Mouse (Mus musculus): ENCODE measurements at regions not wholly inside any gene's neighbourhood (a gene's known extent, or its start where the extent isn't known, plus 50 kb on each side); places are given as distances from the start of the nearest gene placed in this dataset.

GRCm38 (mm10) chr16:15086556-15086955, 180.2 kb downstream of the Efcab1 start:
- TF ChIP-seq POLR2A (IDR thresholded peaks at IDR 0.05; ENCODE audit: insufficient read length, low read depth) (no peak), MAX (IDR thresholded peaks at IDR 0.05; ENCODE audit: low read depth) (no peak), E2F4 (IDR thresholded peaks at IDR 0.05; ENCODE audit: insufficient read depth) (no peak), USF1 (IDR thresholded peaks at IDR 0.05; ENCODE audit: low read depth) (no peak), TCF3 (IDR thresholded peaks at IDR 0.05; ENCODE audit: insufficient read length, low read depth) (no peak), POLR2AphosphoS2 (IDR thresholded peaks at IDR 0.05; ENCODE audit: insufficient read length, low read depth) (no peak), MYOG (IDR thresholded peaks at IDR 0.05; ENCODE audit: control insufficient read depth in 1 of 3, insufficient read depth in 1 of 3, insufficient read length in 2 of 3, low read depth in 2 of 3) (no peak), TCF12 (IDR thresholded peaks at IDR 0.05; ENCODE audit: insufficient read depth, poor library complexity, severe bottlenecking) (no peak), REST (IDR thresholded peaks at IDR 0.05; ENCODE audit: insufficient read depth, insufficient read length) (no peak), CEBPB (IDR thresholded peaks at IDR 0.05; ENCODE audit: insufficient read depth, poor library complexity, severe bottlenecking) (no peak), MYOD1 (IDR thresholded peaks at IDR 0.05; ENCODE audit: control insufficient read depth in 1 of 3, insufficient read length in 2 of 3, low read depth in 2 of 3) (no peak)

Data from myocyte (in vitro differentiated cells).